Mouse (Mus musculus) cerebellum, postnatal 36 days (tissue): ENCODE data around the gene Klk5.

Experiments used
- DNase-seq, 2 experiments: peaks; one replicate each; pipeline ENCODE4 v3.0.0; 2021 to 2022; ENCODE audit warnings: mixed read lengths in 2 of 2

The Klk5 gene

DNA sequence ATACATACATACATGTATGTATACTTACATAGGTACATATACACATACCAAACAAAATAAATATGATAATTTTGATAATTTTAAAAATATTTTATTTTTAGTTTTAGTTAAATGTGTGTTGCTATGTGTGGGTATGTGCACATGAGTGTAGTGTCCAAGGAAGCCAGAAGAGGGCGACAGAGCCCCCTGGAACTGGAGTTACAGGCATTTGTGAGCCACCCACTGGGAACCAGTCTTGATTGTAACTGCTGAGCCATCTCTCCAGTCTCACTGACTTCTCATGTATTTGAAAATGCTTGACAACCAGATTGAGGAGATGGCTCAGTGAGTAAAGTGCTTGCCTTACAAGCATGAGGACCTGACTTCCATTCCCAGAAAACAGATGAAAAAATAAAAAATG lies 36.5 kb downstream of the Klk5 start:
- no peak for DNase-seq

DNA sequence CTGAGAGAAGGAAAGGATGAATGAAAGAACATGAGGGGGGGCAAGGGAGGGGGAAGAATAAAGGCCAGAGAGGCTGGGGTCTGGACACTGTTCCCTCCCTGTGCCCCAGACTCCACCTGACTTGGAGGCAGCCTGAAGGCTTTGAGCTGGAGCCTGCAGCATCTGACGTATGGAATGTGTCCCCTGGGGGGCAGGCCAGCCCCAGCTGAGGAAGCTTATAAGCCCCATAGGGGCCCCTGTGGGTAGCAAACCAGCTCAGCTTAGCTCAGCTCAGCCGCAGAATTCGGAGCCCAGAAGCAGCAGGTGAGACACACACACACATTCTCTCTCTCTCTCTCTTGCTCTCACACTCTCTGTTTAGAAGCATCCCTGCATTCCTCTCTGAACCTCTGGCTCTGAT lies 39.1 kb downstream of the Klk5 start, which contains the start of gene Klk4:
Gene Klk4 (plus strand): TSS at position 249 of the 400 bp plus-strand sequence.
- DNase-seq = no peak

DNA sequence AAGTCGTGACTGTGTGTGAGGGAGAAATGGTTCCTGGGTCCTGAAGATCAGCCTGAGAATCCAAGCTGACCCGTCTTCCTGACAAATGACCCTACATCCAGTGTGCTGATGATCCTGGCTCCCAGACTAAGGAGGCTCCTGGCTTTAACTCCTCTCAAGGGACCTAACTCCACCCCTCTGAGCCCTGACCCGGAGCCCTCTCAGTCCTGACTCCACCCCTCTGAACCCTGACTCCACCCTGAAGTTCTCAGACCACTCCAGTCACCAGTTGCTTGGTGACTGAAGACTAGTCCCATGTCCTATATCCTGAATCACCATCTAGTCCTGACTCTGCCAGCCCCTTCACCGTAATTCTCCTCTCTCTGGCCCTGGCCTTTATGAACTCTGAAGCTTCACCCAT lies 40.6 kb downstream of the Klk5 start:
- no peak for DNase-seq

DNA sequence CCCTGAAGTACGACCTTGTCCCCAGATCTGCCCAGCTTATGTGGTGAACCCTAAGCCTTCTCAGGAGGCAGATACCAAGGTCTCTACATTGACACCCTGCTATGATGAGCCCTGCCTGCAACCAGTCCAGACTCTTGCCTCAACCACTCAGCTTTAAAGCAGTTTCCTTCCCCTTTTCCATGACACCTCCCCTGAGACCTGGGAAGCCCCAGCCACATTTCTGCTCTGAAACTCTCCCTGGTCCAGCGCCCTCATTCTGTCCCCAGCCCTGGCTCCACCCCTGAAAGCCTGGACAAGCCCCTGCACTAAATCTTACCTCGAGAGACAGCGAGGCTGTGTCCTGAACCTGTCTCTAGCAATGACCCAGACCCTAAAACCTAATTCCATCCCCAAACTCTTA lies 41.0 kb downstream of the Klk5 start:
- no peak for DNase-seq

DNA sequence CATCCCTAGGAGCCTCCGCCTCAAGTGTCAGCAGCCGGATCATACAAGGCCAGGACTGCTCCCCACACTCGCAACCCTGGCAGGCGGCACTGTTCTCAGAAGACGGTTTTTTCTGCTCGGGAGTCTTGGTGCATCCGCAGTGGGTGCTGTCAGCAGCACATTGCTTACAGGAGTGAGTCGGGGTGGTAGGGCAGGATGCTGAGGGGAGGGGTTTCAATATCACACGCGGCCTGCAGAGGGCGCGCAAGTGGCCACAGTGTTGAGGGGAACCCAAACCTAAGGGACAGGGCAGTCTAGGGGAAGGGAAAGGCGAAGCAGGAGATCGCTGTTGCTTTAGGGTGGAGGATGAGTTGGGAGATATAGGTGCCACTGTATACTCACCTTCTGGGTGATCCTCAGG lies 41.8 kb downstream of the Klk5 start:
- DNase-seq = peak; percentile 2 to 17

DNA sequence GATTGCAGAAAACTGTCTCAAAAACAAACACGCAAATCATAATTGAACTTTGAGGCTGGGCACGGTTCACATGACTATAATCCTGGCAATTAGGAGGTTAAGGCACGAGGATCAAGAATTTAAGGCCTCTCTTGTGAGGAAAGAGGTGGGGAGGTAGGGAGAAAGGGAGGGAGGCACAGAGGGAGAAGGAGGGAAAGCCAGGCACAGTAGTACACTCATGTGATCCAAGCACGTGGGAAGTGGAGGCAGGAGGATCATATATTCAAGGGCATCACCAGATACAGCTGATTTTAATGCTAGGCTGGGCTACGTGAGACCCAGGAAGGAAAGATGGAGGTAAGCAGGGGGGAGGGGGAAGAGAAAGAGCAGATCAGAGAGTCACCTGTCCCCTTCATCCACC lies 49.6 kb downstream of the Klk5 start:
- no peak for DNase-seq

DNA sequence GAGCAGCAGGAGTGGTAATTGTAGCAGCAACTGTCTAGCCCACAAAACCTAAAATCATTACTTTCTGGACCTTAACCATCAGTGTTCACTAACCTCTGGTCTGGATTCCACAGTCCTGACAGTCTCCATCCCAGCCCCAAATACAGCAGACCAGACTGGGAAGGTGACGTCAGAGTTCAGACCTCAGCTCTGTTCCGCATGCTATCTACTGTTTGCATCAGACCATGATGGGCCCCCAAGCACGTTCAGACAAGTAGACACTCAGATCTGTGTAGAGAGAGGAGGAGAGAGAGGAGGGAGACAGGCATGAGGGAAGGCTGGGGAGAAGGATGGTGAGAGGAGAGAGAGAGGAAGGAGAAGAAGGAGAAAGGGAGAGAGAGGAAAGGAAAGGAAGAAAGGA lies 50.0 kb downstream of the Klk5 start:
- no peak for DNase-seq

DNA sequence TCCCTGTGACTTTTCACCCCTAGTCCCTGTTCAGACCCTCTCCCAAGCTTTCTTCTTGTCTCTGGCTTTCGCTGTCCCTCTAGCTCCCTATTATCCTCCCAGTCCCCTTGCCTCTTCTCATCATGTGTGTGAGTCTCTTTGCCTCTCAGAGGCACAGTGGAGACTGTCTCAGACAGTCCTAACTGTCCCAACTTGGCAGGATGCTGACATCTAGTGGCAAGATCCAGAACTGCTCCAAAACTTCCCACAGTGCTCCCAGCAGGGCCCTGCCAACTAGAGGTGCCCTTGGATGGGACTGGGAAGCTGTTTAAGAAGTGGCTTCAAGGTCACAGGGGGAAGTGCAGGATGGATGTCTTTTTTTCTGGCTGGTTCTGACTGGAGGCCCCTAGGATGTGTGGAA lies 53.1 kb downstream of the Klk5 start:
- peak; percentile 64 to 78 for DNase-seq
